Mouse (Mus musculus): ENCODE results near the gene Garem2.

The Garem2 gene

DNA sequence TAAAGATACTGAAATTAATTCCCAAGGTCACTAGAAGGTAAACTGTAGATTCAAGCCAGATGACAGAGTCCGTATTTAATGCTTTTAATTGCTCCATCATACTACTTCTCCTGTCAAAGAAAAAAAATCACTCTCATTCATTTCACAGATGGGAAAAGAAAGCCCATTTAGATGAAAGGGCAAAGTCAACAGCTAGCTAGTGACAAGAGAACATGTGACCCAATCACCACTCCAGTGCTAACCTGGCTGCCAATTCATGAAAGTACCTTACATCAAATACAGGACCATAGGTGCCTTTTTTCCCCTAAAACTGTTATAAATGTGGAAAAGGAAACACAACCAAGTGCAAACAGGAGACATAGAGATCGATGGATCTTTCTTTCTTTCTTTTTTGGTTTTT is 48.3 kb downstream of the Garem2 start:
- no peak for DNase-seq (ENCODE audit: low spot score)

DNA sequence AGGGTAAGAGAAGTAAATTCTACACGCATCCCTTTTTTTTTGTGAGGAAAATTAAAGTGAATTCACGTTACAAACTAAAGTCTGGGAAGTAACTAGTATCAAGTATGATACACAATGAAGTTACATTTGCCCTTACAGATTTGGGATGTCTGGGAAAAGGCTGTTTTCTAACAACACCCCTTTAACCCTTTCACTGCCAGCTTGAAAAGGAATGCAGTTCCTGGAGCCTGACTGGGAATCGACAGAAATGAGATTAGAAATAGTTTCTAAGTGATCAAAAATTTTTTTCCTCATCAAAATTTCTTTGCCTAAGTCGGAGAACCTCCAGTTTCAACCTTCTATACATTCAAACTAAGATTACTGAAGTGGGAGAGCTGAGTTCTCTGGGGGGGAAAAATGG is 49.1 kb downstream of the Garem2 start:
- peak; percentile 70 for DNase-seq (ENCODE audit: low spot score)

DNA sequence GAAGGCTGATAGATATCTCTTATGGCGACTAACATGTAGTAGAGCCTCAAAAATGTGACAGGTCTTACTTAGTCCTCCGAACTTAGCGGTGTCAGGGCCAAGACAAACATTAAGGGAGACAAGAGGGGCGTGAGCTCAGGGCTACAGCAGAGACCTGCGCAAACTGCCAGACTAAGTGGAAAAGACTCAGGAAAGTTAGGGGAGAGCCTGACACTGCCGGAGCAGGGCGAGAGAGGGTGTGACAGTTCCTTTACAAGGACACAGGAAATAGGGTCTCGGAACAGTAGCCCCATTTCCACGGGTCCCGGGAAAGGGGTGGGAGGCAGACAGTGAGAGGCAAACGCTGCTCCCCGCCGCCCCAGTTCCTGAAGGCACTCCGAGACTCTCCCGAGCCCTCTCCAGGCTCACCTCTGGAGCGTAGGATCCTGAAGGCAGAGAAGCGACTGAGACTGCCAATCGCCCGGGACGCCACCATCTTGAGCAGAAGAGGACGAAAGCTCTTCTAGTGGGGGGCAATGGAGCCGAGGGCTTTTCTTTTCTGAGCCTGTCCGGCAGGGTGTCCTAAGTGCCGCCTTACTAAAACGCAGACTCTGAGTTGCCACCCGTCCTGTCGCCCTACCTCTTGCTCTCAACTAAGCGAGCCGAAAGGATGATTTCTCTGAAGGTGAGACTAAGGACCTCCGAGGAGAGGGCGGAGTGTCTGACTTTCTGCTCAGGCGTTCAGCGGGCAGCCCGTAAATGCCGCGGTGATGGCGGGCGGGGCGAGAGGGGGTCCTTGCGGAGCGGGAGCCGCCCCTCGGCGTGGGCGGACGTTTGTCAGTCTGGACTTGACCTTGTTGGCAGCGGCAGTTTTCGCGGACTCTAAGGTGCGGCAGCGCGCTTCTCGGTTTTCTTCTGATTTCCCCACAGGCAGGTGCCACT is 49.8 kb downstream of the Garem2 start, which contains the start of the genes Hadha and Hadhb:
TSS of gene Hadha (minus strand) at position 689 of the 921 bp plus-strand sequence.
TSS of gene Hadhb (plus strand) at position 775 of the 921 bp plus-strand sequence.
- peak; percentile 94 for DNase-seq (ENCODE audit: low spot score)

DNA sequence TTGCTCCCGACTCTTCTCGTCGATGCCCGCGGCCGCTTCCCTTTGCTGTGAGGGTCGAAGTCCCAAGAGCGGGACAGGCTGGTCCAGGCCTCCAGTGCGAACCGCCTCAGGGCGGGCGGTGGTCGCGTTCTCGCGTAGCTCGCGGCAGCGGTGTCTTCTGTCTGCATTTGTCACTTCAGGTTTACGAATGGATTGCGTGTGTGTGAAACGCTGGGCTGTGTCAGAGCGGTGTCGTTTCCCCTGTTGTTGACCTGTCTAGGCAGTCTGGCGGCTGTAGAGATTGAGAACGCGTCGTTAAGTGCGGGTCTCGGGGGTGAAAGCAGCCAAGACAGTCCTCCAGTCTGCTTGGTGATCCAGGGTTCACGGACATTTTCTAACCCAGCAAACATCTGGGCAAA is 50.4 kb downstream of the Garem2 start:
- no peak for DNase-seq (ENCODE audit: low spot score)

DNA sequence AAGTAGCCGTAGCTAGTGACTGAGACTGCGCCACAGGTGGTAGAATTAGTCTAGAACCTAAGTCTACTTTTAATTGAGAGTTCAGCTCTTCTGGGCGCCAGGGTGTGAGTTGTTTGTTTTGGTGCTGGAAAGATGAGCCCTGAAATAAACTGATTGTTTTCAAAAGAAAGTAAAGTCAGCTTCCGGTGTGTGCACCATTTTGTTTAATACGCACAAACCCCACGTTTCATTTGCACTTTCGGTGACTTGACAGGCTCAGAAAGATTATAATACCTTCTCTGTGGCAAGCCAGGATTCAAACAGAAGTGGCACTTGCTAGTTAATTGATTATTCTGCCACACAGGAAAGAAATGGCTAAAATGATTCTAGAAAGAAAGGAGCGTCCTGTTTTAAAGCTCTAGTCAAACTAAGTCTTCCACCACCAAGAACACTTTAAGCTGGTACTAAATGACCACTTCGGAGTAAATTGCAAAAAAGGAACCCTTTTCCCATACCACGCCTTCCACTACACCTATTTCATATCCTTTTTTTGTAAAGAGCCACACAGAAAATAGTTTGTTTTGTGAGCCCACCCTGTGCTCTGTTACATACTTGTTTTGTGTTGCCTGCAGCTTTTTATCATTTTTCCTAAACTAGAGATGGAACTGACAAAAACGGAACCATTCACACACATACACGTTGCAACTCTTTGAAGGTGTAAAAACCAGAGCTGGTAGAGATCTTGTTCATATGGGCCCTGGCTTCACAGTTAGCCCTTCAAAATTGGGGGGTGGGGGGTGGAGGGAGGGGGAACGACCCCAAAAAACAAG is 51.1 kb downstream of the Garem2 start:
- DNase-seq (ENCODE audit: low spot score), result no peak

DNA sequence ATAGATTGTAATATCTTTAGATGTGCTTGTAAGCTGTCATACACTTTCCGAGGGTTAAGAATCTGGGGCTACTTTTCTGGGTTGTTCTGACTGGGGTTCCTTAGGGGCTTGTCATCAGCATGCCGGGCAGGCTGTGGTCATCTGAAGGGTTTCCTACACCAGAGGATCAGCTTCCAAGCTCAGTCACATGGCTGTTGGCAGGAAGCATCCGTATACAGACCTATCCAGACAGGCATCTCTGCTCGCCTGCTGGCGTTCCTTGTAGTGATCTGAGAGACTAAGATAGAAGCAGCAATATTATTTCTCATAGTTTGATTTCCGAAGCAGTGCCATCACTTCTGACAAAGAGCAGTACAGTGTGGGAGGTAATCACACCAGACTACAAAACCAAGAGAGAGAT is 54.6 kb downstream of the Garem2 start:
- DNase-seq (ENCODE audit: low spot score), result no peak

DNA sequence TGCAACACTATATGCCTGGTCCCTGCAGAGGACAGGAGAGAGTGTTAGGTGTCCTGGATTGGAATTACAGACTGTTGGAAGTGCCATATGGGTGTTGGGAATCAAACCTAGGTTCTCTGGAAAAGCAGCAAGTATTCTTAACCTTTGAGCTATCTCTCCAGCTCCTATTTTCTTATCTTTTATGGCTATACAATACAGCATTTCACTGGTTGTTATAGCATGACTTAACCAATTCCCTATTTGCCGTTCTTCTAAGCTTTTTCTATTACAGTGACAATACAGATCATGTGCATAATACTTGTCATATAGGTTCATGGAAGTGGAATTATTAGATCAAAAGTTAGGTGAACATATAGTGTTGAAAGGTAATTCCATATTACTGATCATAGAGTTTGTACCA is 56.9 kb downstream of the Garem2 start:
- no peak for DNase-seq (ENCODE audit: low spot score)

DNA sequence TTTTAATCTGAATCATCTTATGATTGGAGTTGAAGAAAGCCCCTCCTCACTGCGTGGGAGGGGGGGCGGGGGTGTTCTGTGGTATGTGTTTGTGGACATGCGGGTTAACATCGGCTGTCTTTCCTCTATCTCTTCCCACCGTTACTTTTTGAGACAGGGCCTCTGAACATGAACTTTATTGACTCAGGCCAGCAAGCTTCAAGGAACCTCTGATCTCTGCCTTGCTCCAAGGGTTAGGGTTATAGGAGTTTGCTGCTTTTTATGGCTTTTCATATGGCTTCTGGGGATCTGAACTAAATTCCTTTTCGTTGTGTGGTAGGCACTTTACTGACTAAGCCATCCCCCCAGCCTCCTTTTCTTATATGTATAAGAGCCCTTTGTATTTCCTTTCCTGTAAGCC is 57.4 kb downstream of the Garem2 start:
- DNase-seq (ENCODE audit: low spot score), result no peak

DNA sequence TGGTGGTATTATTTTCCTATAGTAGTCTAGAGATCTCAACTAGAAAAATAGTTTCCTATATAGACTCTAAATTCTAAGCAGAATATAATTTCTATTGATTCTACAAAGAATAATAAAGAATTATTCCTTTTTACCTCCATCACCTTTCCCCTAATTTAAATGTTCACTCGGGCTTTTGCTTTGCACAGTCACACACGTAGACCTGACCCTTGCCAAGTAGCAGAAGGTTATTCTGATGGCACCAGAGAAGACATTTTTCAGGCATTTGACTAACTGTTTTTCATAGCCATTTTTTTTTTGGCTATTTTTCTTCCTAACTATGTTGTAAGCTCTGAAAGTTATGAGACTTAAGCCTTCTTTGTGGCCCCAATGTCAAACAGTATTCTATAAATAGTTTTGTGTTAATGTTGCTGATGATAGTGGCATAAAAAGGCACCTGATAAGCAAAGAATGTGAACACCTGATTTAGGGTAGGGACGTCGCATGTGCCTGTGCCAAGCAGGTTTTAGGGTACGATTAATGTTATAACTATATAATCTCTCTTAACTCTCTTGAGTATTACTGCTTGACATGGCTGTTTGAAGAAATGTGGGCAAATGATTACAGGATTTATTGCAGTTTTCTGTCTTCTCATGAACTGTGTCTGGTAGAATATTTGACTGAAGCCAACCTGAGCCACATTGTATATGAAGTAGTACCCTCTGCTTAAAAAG is 60.4 kb downstream of the Garem2 start:
- DNase-seq (ENCODE audit: low spot score), result peak; percentile 22

Measured in adipocyte (in vitro differentiated cells).